Mouse (Mus musculus): ENCODE data around the gene Stoml2. TPM values are rescaled to one million over a fixed set of nuclear protein-coding genes. Genes with fewer than 3 reads are reported as not detected.

Gene Stoml2
- polyA plus RNA-seq, 1 experiment = 15.4 TPM

GRCm38 (mm10) chr4:43030352-43030751 is 1.2 kb downstream of the Stoml2 start:
- peaks cover 82% of the 10 kb centered on the region for H3K36me3 ChIP-seq (ENCODE audit: control insufficient read depth)
- no peaks in the 10 kb centered on the region for H3K9me3 ChIP-seq (ENCODE audit: control insufficient read depth, low read length)
- H3K4me3 ChIP-seq (replicated peaks) = peak overlapping the region; percentile 77
- peaks cover 56% of the 10 kb centered on the region for H3K4me1 ChIP-seq (ENCODE audit: control insufficient read depth)
- no peaks in the 10 kb centered on the region for H3K27me3 ChIP-seq (ENCODE audit: control insufficient read depth)
- no peak for TF ChIP-seq TAL1 (IDR thresholded peaks at IDR 0.05; ENCODE audit: low read length)
- TF ChIP-seq GATA1 (IDR thresholded peaks at IDR 0.05; ENCODE audit: low read length) = no peak

- Histone ChIP-seq H3K36me3 (ENCODE audit: control insufficient read depth) (peaks cover 76% of the 10 kb centered on the region), H3K4me3 (replicated peaks) (peak overlapping the region; percentile 77), H3K9me3 (ENCODE audit: control insufficient read depth, low read length) (no peaks in the 10 kb centered on the region), H3K27me3 (ENCODE audit: control insufficient read depth) (no peaks in the 10 kb centered on the region), H3K4me1 (ENCODE audit: control insufficient read depth) (peaks cover 61% of the 10 kb centered on the region)
- no peak for TF ChIP-seq TAL1 (IDR thresholded peaks at IDR 0.05; ENCODE audit: low read length)
- TF ChIP-seq GATA1 (IDR thresholded peaks at IDR 0.05; ENCODE audit: low read length) = no peak
These were observed 1.8 kb downstream of the Stoml2 start for GRCm38 (mm10) chr4:43029749-43030148.

- Histone ChIP-seq H3K4me3 (replicated peaks) (no peak overlapping the region), H3K27me3 (ENCODE audit: control insufficient read depth) (no peaks in the 10 kb centered on the region), H3K9me3 (ENCODE audit: control insufficient read depth, low read length) (no peaks in the 10 kb centered on the region), H3K36me3 (ENCODE audit: control insufficient read depth) (peaks cover 75% of the 10 kb centered on the region), H3K4me1 (ENCODE audit: control insufficient read depth) (peaks cover 63% of the 10 kb centered on the region)
- TF ChIP-seq GATA1 (IDR thresholded peaks at IDR 0.05; ENCODE audit: low read length) = no peak
- TF ChIP-seq TAL1 (IDR thresholded peaks at IDR 0.05; ENCODE audit: low read length) = no peak
These were observed 2.4 kb downstream of the Stoml2 start for GRCm38 (mm10) chr4:43029121-43029520.

DNA sequence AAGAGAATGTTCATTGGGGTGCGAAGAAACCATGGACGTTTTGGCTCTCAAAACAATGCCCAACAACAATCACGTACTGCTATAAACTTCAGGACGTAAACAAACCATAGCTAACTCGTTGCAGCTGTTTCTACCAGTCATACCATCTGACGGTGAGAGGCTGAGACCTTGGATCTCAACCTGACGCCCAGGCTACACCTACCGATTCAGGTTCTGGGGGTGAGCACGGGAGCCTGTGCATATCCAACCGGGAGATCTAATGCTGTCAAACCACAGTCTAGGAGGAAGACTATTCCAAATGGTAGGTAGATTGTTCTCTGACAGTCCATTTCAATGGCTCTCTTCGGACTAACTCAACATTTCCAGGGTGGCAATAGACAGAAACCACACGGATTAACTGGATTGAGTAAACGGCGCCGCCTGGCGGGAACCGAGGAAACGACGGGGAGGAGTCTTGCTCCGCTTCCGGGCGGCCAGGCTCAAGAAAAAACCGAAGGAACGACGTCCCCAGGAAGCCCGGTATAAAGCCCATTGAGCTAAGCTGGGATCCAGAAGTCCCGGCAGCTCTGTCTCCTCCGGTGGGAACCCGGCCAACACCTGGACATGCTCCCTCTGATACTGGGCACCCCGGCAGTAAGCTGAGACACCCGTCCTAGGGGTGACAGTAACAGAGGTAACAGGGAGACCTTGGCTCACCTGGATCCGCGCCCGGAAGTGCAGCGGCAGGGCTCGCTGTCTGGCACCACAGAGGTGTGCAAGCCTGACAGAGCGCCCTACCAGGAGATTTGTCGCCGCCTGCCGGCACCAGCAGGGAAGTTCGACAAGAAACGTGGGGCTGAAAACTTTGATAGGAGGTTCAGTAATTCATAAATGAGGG is 6.2 kb downstream of the Stoml2 start, which contains the start of gene Pigo:
TSS of gene Pigo (minus strand) at position 736 of the 877 bp plus-strand sequence.
- Histone ChIP-seq H3K9me3 (ENCODE audit: control insufficient read depth, low read length) (no peaks in the 10 kb centered on the region), H3K4me3 (replicated peaks) (peak within 1 kb of the TSS; percentile 83), H3K36me3 (ENCODE audit: control insufficient read depth) (peaks cover 87% of the 10 kb centered on the region), H3K27me3 (ENCODE audit: control insufficient read depth) (no peaks in the 10 kb centered on the region), H3K4me1 (ENCODE audit: control insufficient read depth) (peaks cover 47% of the 10 kb centered on the region)
- TF ChIP-seq TAL1 (IDR thresholded peaks at IDR 0.05; ENCODE audit: low read length) (no peak), GATA1 (IDR thresholded peaks at IDR 0.05; ENCODE audit: low read length) (no peak)

- H3K36me3 ChIP-seq (ENCODE audit: control insufficient read depth) = peaks cover 87% of the 10 kb centered on the region
- H3K27me3 ChIP-seq (ENCODE audit: control insufficient read depth) = no peaks in the 10 kb centered on the region
- peaks cover 47% of the 10 kb centered on the region for H3K4me1 ChIP-seq (ENCODE audit: control insufficient read depth)
- H3K4me3 ChIP-seq (replicated peaks) = peak overlapping the region; percentile 83
- no peaks in the 10 kb centered on the region for H3K9me3 ChIP-seq (ENCODE audit: control insufficient read depth, low read length)
- no peak for TF ChIP-seq GATA1 (IDR thresholded peaks at IDR 0.05; ENCODE audit: low read length)
- TF ChIP-seq TAL1 (IDR thresholded peaks at IDR 0.05; ENCODE audit: low read length) = no peak
These were observed 6.8 kb downstream of the Stoml2 start for GRCm38 (mm10) chr4:43024673-43025072.

GRCm38 (mm10) chr4:43021341-43021740 is 10.2 kb downstream of the Stoml2 start:
- peaks cover 83% of the 10 kb centered on the region for H3K36me3 ChIP-seq (ENCODE audit: control insufficient read depth)
- peaks cover 46% of the 10 kb centered on the region for H3K4me1 ChIP-seq (ENCODE audit: control insufficient read depth)

GRCm38 (mm10) chr4:43020876-43021275 is 10.6 kb downstream of the Stoml2 start:
- TF ChIP-seq GATA1 (IDR thresholded peaks at IDR 0.05; ENCODE audit: low read length) (no peak), TAL1 (IDR thresholded peaks at IDR 0.05; ENCODE audit: low read length) (no peak)
- H3K4me3 ChIP-seq (replicated peaks) = no peak overlapping the region
- H3K36me3 ChIP-seq (ENCODE audit: control insufficient read depth) = peaks cover 80% of the 10 kb centered on the region
- H3K9me3 ChIP-seq (ENCODE audit: control insufficient read depth, low read length) = no peaks in the 10 kb centered on the region
- no peaks in the 10 kb centered on the region for H3K27me3 ChIP-seq (ENCODE audit: control insufficient read depth)
- peaks cover 43% of the 10 kb centered on the region for H3K4me1 ChIP-seq (ENCODE audit: control insufficient read depth)

More at GRCm38 (mm10) chr4:43021341-43021740, 10.2 kb downstream of the Stoml2 start:
- no peaks in the 10 kb centered on the region for H3K27me3 ChIP-seq (ENCODE audit: control insufficient read depth)
- no peaks in the 10 kb centered on the region for H3K9me3 ChIP-seq (ENCODE audit: control insufficient read depth, low read length)
- TF ChIP-seq GATA1 (IDR thresholded peaks at IDR 0.05; ENCODE audit: low read length) (no peak), TAL1 (IDR thresholded peaks at IDR 0.05; ENCODE audit: low read length) (no peak)
- H3K4me3 ChIP-seq (replicated peaks) = no peak overlapping the region

DNA sequence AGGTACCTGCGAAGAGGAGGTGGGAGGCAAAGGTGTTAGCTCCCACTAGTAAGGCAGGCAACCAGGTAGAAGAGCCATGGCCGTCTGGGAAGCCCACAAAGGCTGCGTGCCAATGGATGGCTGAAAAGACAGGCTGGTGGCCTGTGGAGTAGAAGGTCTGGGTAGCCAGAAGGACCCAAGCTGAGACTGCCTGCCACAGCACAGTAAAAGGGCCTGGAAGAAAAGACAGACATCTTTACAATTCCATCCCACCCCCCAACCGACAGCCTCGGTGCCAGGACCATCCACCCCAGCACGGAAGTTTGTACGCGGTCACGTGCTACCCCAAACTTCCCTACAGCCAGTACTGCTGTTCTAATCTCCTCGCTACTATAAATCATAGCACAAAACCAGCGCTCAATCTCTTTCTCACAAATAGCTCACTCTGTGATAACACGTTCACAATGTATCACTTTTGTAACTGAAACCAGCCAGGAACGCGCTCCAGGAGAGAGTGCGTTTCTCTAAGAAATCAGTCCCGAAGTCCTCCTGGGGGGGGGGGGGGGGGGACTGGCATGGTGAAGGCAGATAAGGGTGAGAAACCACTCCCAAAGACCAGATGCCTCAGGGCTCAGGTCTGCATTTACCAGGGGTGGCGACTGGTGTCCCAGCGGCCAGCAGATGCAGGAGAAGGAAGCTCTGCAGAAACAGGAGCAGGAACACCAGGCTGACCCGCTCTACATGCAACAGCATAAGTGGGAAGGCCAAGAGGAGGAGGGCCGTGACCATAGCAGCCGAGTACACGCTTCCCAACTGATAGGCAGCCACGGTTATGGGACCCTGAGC is 11.7 kb downstream of the Stoml2 start:
- no peak for TF ChIP-seq GATA1 (IDR thresholded peaks at IDR 0.05; ENCODE audit: low read length)
- TF ChIP-seq TAL1 (IDR thresholded peaks at IDR 0.05; ENCODE audit: low read length) = no peak
- peaks cover 79% of the 10 kb centered on the region for H3K36me3 ChIP-seq (ENCODE audit: control insufficient read depth)

GRCm38 (mm10) chr4:43019176-43019575 is 12.3 kb downstream of the Stoml2 start:
- H3K4me3 ChIP-seq (replicated peaks) = no peak overlapping the region
- no peaks in the 10 kb centered on the region for H3K9me3 ChIP-seq (ENCODE audit: control insufficient read depth, low read length)
- H3K4me1 ChIP-seq (ENCODE audit: control insufficient read depth) = peaks cover 26% of the 10 kb centered on the region
- no peaks in the 10 kb centered on the region for H3K27me3 ChIP-seq (ENCODE audit: control insufficient read depth)
- TF ChIP-seq TAL1 (IDR thresholded peaks at IDR 0.05; ENCODE audit: low read length) = no peak
- TF ChIP-seq GATA1 (IDR thresholded peaks at IDR 0.05; ENCODE audit: low read length) = no peak
- peaks cover 74% of the 10 kb centered on the region for H3K36me3 ChIP-seq (ENCODE audit: control insufficient read depth)

More for the DNA sequence above, 11.7 kb downstream of the Stoml2 start:
- Histone ChIP-seq H3K9me3 (ENCODE audit: control insufficient read depth, low read length) (no peaks in the 10 kb centered on the region), H3K4me3 (replicated peaks) (peak overlapping the region; percentile 3), H3K4me1 (ENCODE audit: control insufficient read depth) (peaks cover 33% of the 10 kb centered on the region), H3K27me3 (ENCODE audit: control insufficient read depth) (no peaks in the 10 kb centered on the region)

Data from erythroblast, embryonic 14.5 days (primary cell).